ENCODE assay signal across 11 mouse cellular contexts in the genomic region with DNA sequence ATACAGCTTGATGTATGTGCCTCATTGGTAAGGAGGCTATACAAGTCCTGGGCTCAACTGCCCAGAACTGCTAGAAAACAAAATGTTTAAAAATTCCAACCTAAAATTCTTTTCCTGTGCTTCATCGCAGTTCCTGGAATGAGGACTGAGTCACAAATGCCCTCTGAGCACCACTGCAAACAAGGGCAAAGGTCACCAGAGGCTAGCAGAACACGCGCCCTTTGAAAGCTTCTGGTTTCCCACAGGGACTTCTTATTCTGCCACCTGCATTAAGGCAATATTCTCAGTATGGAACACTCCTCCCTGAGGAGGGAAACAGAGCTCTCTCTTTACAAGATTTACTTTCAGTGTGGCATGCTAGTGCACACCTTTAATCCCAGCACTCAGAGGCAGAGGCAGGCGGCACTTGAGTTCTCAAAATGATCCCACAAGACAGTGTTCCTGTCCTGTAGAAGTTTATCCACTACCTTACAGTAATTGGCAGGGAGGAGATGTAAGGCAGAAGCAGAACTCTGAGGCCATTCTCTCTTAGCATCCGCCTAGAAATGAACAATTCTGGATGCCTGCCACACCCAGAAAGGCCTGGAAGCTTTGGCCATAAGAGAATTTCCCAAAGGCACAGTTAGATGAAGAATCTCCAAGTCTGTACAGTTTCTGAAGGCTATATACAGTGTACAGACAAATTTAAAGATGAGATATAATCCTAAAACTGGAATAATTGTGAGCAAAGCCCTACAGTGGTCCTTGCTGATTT. TPM values are rescaled to one million over a fixed set of nuclear protein-coding genes. Genes with fewer than 3 reads are reported as not detected.
DNase-seq lines count a peak whose midpoint lies in the region; ATAC-seq and TF ChIP-seq lines count a peak whose summit lies in the region.
"Had no signal": no experiment of that assay in that cellular context is flagged by ENCODE, and none has a peak within 500 bp of the region (broad histone marks: within the 10 kb centered on the region; RNA-seq: fewer than 3 reads in every experiment).

No protein-coding gene starts in this region.

- TF ChIP-seq CTCF in midbrain, postnatal 0 days (IDR thresholded peaks at IDR 0.05), result no peak

- H3K27me3 ChIP-seq in heart, embryonic 11.5 days (ENCODE audit: control insufficient read depth, insufficient read depth, low read length), result no peaks in the 10 kb centered on the region
- H3K27me3 ChIP-seq in neural tube, embryonic 13.5 days, result no peaks in the 10 kb centered on the region
- H3K27me3 ChIP-seq in neural tube, embryonic 15.5 days (replicated peaks), result no peaks in the 10 kb centered on the region
- H3K27me3 ChIP-seq in intestine, embryonic 16.5 days (replicated peaks; ENCODE audit: control insufficient read depth, insufficient read depth, low read length), result no peaks in the 10 kb centered on the region
- H3K27me3 ChIP-seq in midbrain, postnatal 0 days (ENCODE audit: insufficient read depth, low read length), result no peaks in the 10 kb centered on the region
- H3K27me3 ChIP-seq: hindbrain, embryonic 12.5 days had no signal

- WGBS in heart, embryonic 11.5 days (ENCODE audit: insufficient replicate concordance), result 56% methylated on average over 5 of the region's 5 CpGs
- WGBS in neural tube, embryonic 13.5 days, result 53% methylated on average over 5 of the region's 5 CpGs
- WGBS in neural tube, embryonic 15.5 days, result 57% methylated on average over 5 of the region's 5 CpGs
- WGBS in intestine, embryonic 16.5 days, result 37% methylated on average over 5 of the region's 5 CpGs
- 63% methylated on average over 5 of the region's 5 CpGs for WGBS in midbrain, postnatal 0 days

- intact Hi-C loops in heart, postnatal 25 days (cut with DNase I), result loop anchor here (5.0 kb wide), 1 partner anchor 60 kb away; no protein-coding TSS in a partner anchor

- ATAC-seq in heart, embryonic 11.5 days (replicated peaks; ENCODE audit: insufficient number of reproducible peaks, low FRiP score, low TSS enrichment), result no peak
- no peak for ATAC-seq in neural tube, embryonic 13.5 days (ENCODE audit: low read depth)
- no peak for ATAC-seq in neural tube, embryonic 15.5 days (ENCODE audit: low FRiP score)
- peak; percentile 16; the same call in 1 of the 2 replicates for ATAC-seq in intestine, embryonic 16.5 days
- ATAC-seq in midbrain, postnatal 0 days (ENCODE audit: low FRiP score), result no peak
- no peak for ATAC-seq in CD4-positive, CD25-positive, alpha-beta regulatory T cell, adult 4 months
- no peak for ATAC-seq in erythroid progenitor cell, adult 5-6 weeks (replicated peaks; ENCODE audit: low FRiP score, poor library complexity, severe bottlenecking)
- ATAC-seq: forebrain, embryonic 14.5 days had no signal

- H3K36me3 ChIP-seq in heart, embryonic 11.5 days (ENCODE audit: control insufficient read depth, insufficient read depth, low read length), result peaks cover 2% of the 10 kb centered on the region; the same call in 1 of the 2 replicates
- H3K36me3 ChIP-seq in neural tube, embryonic 13.5 days, result peaks cover 17% of the 10 kb centered on the region; the same call in 1 of the 2 replicates
- H3K36me3 ChIP-seq in neural tube, embryonic 15.5 days, result 0 out of 2 replicates have a peak, but pooled peaks cover 9% of the 10 kb centered on the region
- no peaks in the 10 kb centered on the region for H3K36me3 ChIP-seq in intestine, embryonic 16.5 days (ENCODE audit: control insufficient read depth, insufficient read depth, low read length)
- peaks cover 5% of the 10 kb centered on the region; the same call in 1 of the 2 replicates for H3K36me3 ChIP-seq in midbrain, postnatal 0 days (ENCODE audit: insufficient read depth, low read length)
- H3K36me3 ChIP-seq: hindbrain, embryonic 12.5 days had no signal

- H3K4me1 ChIP-seq in heart, embryonic 11.5 days (ENCODE audit: control insufficient read depth, insufficient read depth, low read length), result peaks cover 21% of the 10 kb centered on the region
- peaks cover 41% of the 10 kb centered on the region for H3K4me1 ChIP-seq in neural tube, embryonic 13.5 days (replicated peaks)
- H3K4me1 ChIP-seq in neural tube, embryonic 15.5 days, result peaks cover 41% of the 10 kb centered on the region
- H3K4me1 ChIP-seq in intestine, embryonic 16.5 days (ENCODE audit: control insufficient read depth, insufficient read depth, low read length), result peaks cover 27% of the 10 kb centered on the region
- H3K4me1 ChIP-seq in midbrain, postnatal 0 days (ENCODE audit: insufficient read depth, low read length), result no peaks in the 10 kb centered on the region

- no peak overlapping the region for H3K9ac ChIP-seq in heart, embryonic 11.5 days (ENCODE audit: low read depth, low read length)
- 0 out of 2 replicates have a peak overlapping the region, but pooled peaks have one; percentile 36 for H3K9ac ChIP-seq in neural tube, embryonic 13.5 days
- H3K9ac ChIP-seq in neural tube, embryonic 15.5 days (replicated peaks), result no peak overlapping the region
- H3K9ac ChIP-seq in intestine, embryonic 16.5 days (ENCODE audit: low read depth, low read length), result no peak overlapping the region
- H3K9ac ChIP-seq in midbrain, postnatal 0 days (replicated peaks; ENCODE audit: low read length, poor library complexity, severe bottlenecking), result no peak overlapping the region
- H3K9ac ChIP-seq: hindbrain, embryonic 12.5 days had no signal

- no peaks in the 10 kb centered on the region for H3K9me3 ChIP-seq in heart, embryonic 11.5 days (replicated peaks; ENCODE audit: control insufficient read depth, low read length)
- H3K9me3 ChIP-seq in neural tube, embryonic 13.5 days, result no peaks in the 10 kb centered on the region
- H3K9me3 ChIP-seq in neural tube, embryonic 15.5 days (replicated peaks), result no peaks in the 10 kb centered on the region
- no peaks in the 10 kb centered on the region for H3K9me3 ChIP-seq in intestine, embryonic 16.5 days (ENCODE audit: control insufficient read depth, low read length)
- no peaks in the 10 kb centered on the region for H3K9me3 ChIP-seq in midbrain, postnatal 0 days (ENCODE audit: low read length)
- H3K9me3 ChIP-seq: hindbrain, embryonic 12.5 days had no signal

- H3K4me3 ChIP-seq in heart, embryonic 11.5 days (ENCODE audit: low read depth, low read length), result no peak overlapping the region
- H3K4me3 ChIP-seq in neural tube, embryonic 13.5 days, result no peak overlapping the region
- no peak overlapping the region for H3K4me3 ChIP-seq in neural tube, embryonic 15.5 days (replicated peaks)
- no peak overlapping the region for H3K4me3 ChIP-seq in intestine, embryonic 16.5 days (ENCODE audit: low read length)
- no peak overlapping the region for H3K4me3 ChIP-seq in midbrain, postnatal 0 days (ENCODE audit: low read depth, low read length)
- H3K4me3 ChIP-seq: hindbrain, embryonic 12.5 days had no signal

- no peak overlapping the region for H3K4me2 ChIP-seq in heart, embryonic 11.5 days
- H3K4me2 ChIP-seq in neural tube, embryonic 13.5 days, result no peak overlapping the region
- no peak overlapping the region for H3K4me2 ChIP-seq in neural tube, embryonic 15.5 days
- H3K4me2 ChIP-seq in intestine, embryonic 16.5 days (ENCODE audit: low read depth, low read length), result no peak overlapping the region
- no peak overlapping the region for H3K4me2 ChIP-seq in midbrain, postnatal 0 days (ENCODE audit: low read depth, low read length, poor library complexity, severe bottlenecking)
- H3K4me2 ChIP-seq: hindbrain, embryonic 12.5 days had no signal

- 0 out of 2 replicates have a peak overlapping the region, but pooled peaks have one; percentile 22 for H3K27ac ChIP-seq in heart, embryonic 11.5 days (ENCODE audit: low read depth, low read length)
- peak overlapping the region; percentile 28; the same call in 1 of the 2 replicates for H3K27ac ChIP-seq in neural tube, embryonic 13.5 days (replicated peaks)
- no peak overlapping the region for H3K27ac ChIP-seq in neural tube, embryonic 15.5 days (replicated peaks)
- peak overlapping the region; percentile 42 for H3K27ac ChIP-seq in intestine, embryonic 16.5 days (ENCODE audit: low read length)
- H3K27ac ChIP-seq in midbrain, postnatal 0 days (ENCODE audit: low read depth, low read length), result no peak overlapping the region
- H3K27ac ChIP-seq: hindbrain, embryonic 12.5 days had no signal

- no peak for DNase-seq in heart, postnatal 25 days (ENCODE audit: low spot score)
- no peak for DNase-seq in midbrain, postnatal 0 days (ENCODE audit: low spot score)
- DNase-seq: thymus, postnatal 25 days had no signal

RNA-seq across cellular contexts. Expression of a gene that starts 56.1 kb away (rescaled TPM):
- 156 and 175 TPM in 2 replicates for polyA plus RNA-seq in heart, embryonic 11.5 days (2014; fragmentation: Nextera tagmentation; extraction: Ambion mirVana)
- 100 to 1,000 TPM; 487 to 529 TPM for total RNA-seq in heart, postnatal 25 days (2021)
- 183 and 188 TPM in 2 replicates for polyA plus RNA-seq in neural tube, embryonic 13.5 days (2015; fragmentation: Nextera tagmentation; extraction: Ambion mirVana)
- 180 and 181 TPM in 2 replicates for polyA plus RNA-seq in neural tube, embryonic 15.5 days (2015; fragmentation: Nextera tagmentation; extraction: Ambion mirVana)
- polyA plus RNA-seq in intestine, embryonic 16.5 days (2015; fragmentation: Nextera tagmentation; extraction: Ambion mirVana), result 98.1 and 110 TPM in 2 replicates
- total RNA-seq in midbrain, postnatal 0 days (2014; rRNA removed), result 294 and 367 TPM in 2 replicates
- polyA plus RNA-seq in midbrain, postnatal 0 days (2015; fragmentation: Nextera tagmentation; extraction: Ambion mirVana), result 170 and 173 TPM in 2 replicates
- 100 to 1,000 TPM in 1 of 2 experiments, 10 to 100 TPM in 1; 95.8 to 120 TPM for polyA plus RNA-seq in CD4-positive, CD25-positive, alpha-beta regulatory T cell, adult 4 months (2017; shearing (Covaris generic))
- total RNA-seq in erythroid progenitor cell, adult 5-6 weeks (2015; ENCODE audit: low replicate concordance), result 16.6 and 23.5 TPM in 2 replicates
- total RNA-seq in erythroid progenitor cell, adult 5-6 weeks (2017; ENCODE audit: low replicate concordance), result 13.2 and 14.6 TPM in 2 replicates

Comparison
In these comparisons a context has a peak if more than half of its experiments do, and no peak if none do; other contexts are left out.
1. H3K27ac ChIP-seq: peak in heart, embryonic 11.5 days (single experiment), neural tube, embryonic 13.5 days (single experiment) and intestine, embryonic 16.5 days (single experiment); none in neural tube, embryonic 15.5 days (single experiment) and midbrain, postnatal 0 days (single experiment).